Comparison of ENCODE assay signal across 7 mouse cellular contexts in the genomic region with DNA sequence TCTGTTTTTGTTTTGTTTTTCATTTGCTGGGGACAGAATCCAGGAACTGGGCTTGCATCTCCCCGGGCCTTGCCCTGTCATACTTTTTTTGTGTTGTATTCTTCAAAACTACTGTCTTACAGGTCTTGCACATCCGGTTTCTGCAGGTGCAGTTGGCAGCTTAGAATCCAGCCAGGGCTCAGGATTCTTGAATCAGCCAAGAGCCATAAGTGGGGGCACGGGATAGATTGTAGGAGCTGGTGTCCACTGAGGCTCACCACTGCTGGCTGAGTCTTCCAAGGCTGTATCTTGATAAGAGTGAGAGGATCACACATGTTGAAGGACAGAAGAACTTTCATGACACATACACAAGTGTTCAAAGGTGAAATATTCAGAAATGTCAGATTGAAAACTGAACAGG. TPM values are rescaled to one million over a fixed set of nuclear protein-coding genes. Genes with fewer than 3 reads are reported as not detected.
A peak's percentile ranks its signal among the peaks of the same experiment; 100 is the strongest.
DNase-seq lines count a peak whose midpoint lies in the region; ATAC-seq and TF ChIP-seq lines count a peak whose summit lies in the region.

No protein-coding gene starts in this region.

- peak overlapping the region; percentile 74 for H3K4me2 ChIP-seq in forebrain, embryonic 13.5 days
- peak overlapping the region; percentile 87 for H3K4me2 ChIP-seq in limb, embryonic 13.5 days (replicated peaks)
- peak overlapping the region; percentile 71; the same call in 1 of the 2 replicates for H3K4me2 ChIP-seq in stomach, embryonic 16.5 days (ENCODE audit: low read depth, low read length)

- no peak for DNase-seq in liver, adult 2 months (ENCODE audit: extremely low read depth, low read depth, low spot score)
- no peak for DNase-seq in liver
- DNase-seq in right cerebral cortex, postnatal 36 days (ENCODE audit: low spot score in 2 of 2): no peak
- no peak for DNase-seq in right cerebral cortex, postnatal 14 days

- H3K27me3 ChIP-seq in liver, adult 2 months (ENCODE audit: control insufficient read depth, insufficient read depth, low read length): no peaks in the 10 kb centered on the region
- H3K27me3 ChIP-seq in forebrain, embryonic 13.5 days: peaks cover 11% of the 10 kb centered on the region
- peaks cover 13% of the 10 kb centered on the region for H3K27me3 ChIP-seq in limb, embryonic 13.5 days
- H3K27me3 ChIP-seq in stomach, embryonic 16.5 days (ENCODE audit: control insufficient read depth, insufficient read depth, low read length): no peaks in the 10 kb centered on the region

- no peak overlapping the region for H3K4me3 ChIP-seq in liver, adult 2 months (ENCODE audit: insufficient read depth, low read depth, low read length)
- peak overlapping the region; percentile 56 for H3K4me3 ChIP-seq in forebrain, embryonic 13.5 days
- peak overlapping the region; percentile 70 for H3K4me3 ChIP-seq in limb, embryonic 13.5 days
- H3K4me3 ChIP-seq in stomach, embryonic 16.5 days (replicated peaks; ENCODE audit: low read length): peak overlapping the region; percentile 62

- H3K4me1 ChIP-seq in liver, adult 2 months (ENCODE audit: control insufficient read depth, insufficient read depth, low read length): peaks cover 25% of the 10 kb centered on the region
- H3K4me1 ChIP-seq in forebrain, embryonic 13.5 days: peaks cover 5% of the 10 kb centered on the region; the same call in 1 of the 2 replicates
- peaks cover 15% of the 10 kb centered on the region for H3K4me1 ChIP-seq in limb, embryonic 13.5 days
- peaks cover 8% of the 10 kb centered on the region; the same call in 1 of the 2 replicates for H3K4me1 ChIP-seq in stomach, embryonic 16.5 days (ENCODE audit: control insufficient read depth, insufficient read depth, low read length)

- no peak for TF ChIP-seq CTCF in liver, adult 2 months (IDR thresholded peaks at IDR 0.05; ENCODE audit: low read depth, low read length)

- no peaks in the 10 kb centered on the region for H3K79me2 ChIP-seq in liver, adult 2 months (ENCODE audit: control insufficient read depth, insufficient read depth, low read length)

- no peak overlapping the region for H3K9ac ChIP-seq in liver, adult 2 months (ENCODE audit: low read depth, low read length)
- H3K9ac ChIP-seq in forebrain, embryonic 13.5 days: no peak overlapping the region
- no peak overlapping the region for H3K9ac ChIP-seq in limb, embryonic 13.5 days
- no peak overlapping the region for H3K9ac ChIP-seq in stomach, embryonic 16.5 days (ENCODE audit: low read length)

- 72% methylated on average over 3 of the region's 3 CpGs for WGBS in liver, adult 2 months
- WGBS in forebrain, embryonic 13.5 days: 61% methylated on average over 3 of the region's 3 CpGs
- 51% methylated on average over 3 of the region's 3 CpGs for WGBS in limb, embryonic 13.5 days
- WGBS in stomach, embryonic 16.5 days: 56% methylated on average over 3 of the region's 3 CpGs

- peaks cover 5% of the 10 kb centered on the region for H3K36me3 ChIP-seq in liver, adult 2 months (ENCODE audit: control insufficient read depth, insufficient read depth, low read length)
- H3K36me3 ChIP-seq in forebrain, embryonic 13.5 days (ENCODE audit: poor library complexity, severe bottlenecking): no peaks in the 10 kb centered on the region
- H3K36me3 ChIP-seq in limb, embryonic 13.5 days: no peaks in the 10 kb centered on the region
- no peaks in the 10 kb centered on the region for H3K36me3 ChIP-seq in stomach, embryonic 16.5 days (ENCODE audit: control insufficient read depth, insufficient read depth, low read length)

- H3K27ac ChIP-seq in liver, adult 2 months (replicated peaks; ENCODE audit: insufficient read depth, low read depth, low read length): peak overlapping the region; percentile 18; the same call in 1 of the 2 replicates
- H3K27ac ChIP-seq in forebrain, embryonic 13.5 days: no peak overlapping the region
- no peak overlapping the region for H3K27ac ChIP-seq in limb, embryonic 13.5 days
- no peak overlapping the region for H3K27ac ChIP-seq in stomach, embryonic 16.5 days (ENCODE audit: low read length)

- no peaks in the 10 kb centered on the region for H3K9me3 ChIP-seq in forebrain, embryonic 13.5 days (replicated peaks)
- H3K9me3 ChIP-seq in limb, embryonic 13.5 days: no peaks in the 10 kb centered on the region
- H3K9me3 ChIP-seq in stomach, embryonic 16.5 days (replicated peaks; ENCODE audit: control insufficient read depth, low read length): no peaks in the 10 kb centered on the region

- no peak for TF ChIP-seq POLR2A in liver, adult 2 months (IDR thresholded peaks at IDR 0.05; ENCODE audit: extremely low read depth, insufficient read depth, low read length)

- no peak for ATAC-seq in forebrain, embryonic 13.5 days
- no peak for ATAC-seq in limb, embryonic 13.5 days (ENCODE audit: low FRiP score, low read depth)
- ATAC-seq in stomach, embryonic 16.5 days (ENCODE audit: insufficient read depth, low FRiP score): no peak

RNA-seq across cellular contexts. Expression of a gene that starts 0.4 kb away (rescaled TPM):
- 1.1 and 1.5 TPM in 2 replicates for total RNA-seq in liver, adult 2 months (2014; rRNA removed)
- polyA plus RNA-seq in liver, adult 2 months (2012; rRNA removed): 1.0 and 1.5 TPM in 2 replicates
- polyA plus RNA-seq in forebrain, embryonic 13.5 days (2015; fragmentation: Nextera tagmentation; extraction: Ambion mirVana): 1.7 and 1.9 TPM in 2 replicates
- 3.3 and 4.8 TPM in 2 replicates for polyA plus RNA-seq in limb, embryonic 13.5 days (2015; fragmentation: Nextera tagmentation; extraction: Ambion mirVana)
- 7.6 and 8.5 TPM in 2 replicates for polyA plus RNA-seq in stomach, embryonic 16.5 days (2015; fragmentation: Nextera tagmentation; extraction: Ambion mirVana)
